ENCODE assay signal across 34 mouse cellular contexts in genomic region chr5:53306864-53307263, GRCm38 (mm10).
"Had no signal": no experiment of that assay in that cellular context is flagged by ENCODE, and none has a peak within 500 bp of the region (broad histone marks: within the 10 kb centered on the region; RNA-seq: fewer than 3 reads in every experiment).

No protein-coding gene starts in this region.

- H3K9me3 ChIP-seq: heart, embryonic 12.5 days; heart, embryonic 13.5 days; heart, embryonic 15.5 days; hindbrain, embryonic 10.5 days; hindbrain, embryonic 12.5 days; hindbrain, embryonic 13.5 days; hindbrain, embryonic 15.5 days; intestine, embryonic 15.5 days; kidney, embryonic 15.5 days had no signal

- DNase-seq: heart, postnatal 10 days; heart, postnatal 14 days; heart, postnatal 36 days; heart, postnatal 4 days; kidney, adult 11 months; kidney, adult 18-20 months; kidney, adult 2 months; kidney, adult 8-10 months; kidney, adult 9 months; kidney, postnatal 10 days; kidney, postnatal 14 days; kidney, postnatal 25 days; kidney, postnatal 36 days; kidney, postnatal 4 days; layer of hippocampus, adult 9-11 months; layer of hippocampus, postnatal 36 days had no signal

- H3K9ac ChIP-seq: heart, embryonic 12.5 days; heart, embryonic 13.5 days; heart, embryonic 15.5 days; hindbrain, embryonic 12.5 days; hindbrain, embryonic 13.5 days; hindbrain, embryonic 14.5 days; hindbrain, embryonic 15.5 days; intestine, embryonic 15.5 days; kidney, embryonic 15.5 days had no signal

- H3K4me3 ChIP-seq: heart, embryonic 12.5 days; heart, embryonic 13.5 days; heart, embryonic 15.5 days; hindbrain, embryonic 10.5 days; hindbrain, embryonic 12.5 days; hindbrain, embryonic 13.5 days; hindbrain, embryonic 15.5 days; intestine, embryonic 15.5 days; kidney, embryonic 15.5 days; layer of hippocampus, adult 2 months; left cerebral cortex, adult 2 months had no signal

- H3K36me3 ChIP-seq: heart, embryonic 12.5 days; heart, embryonic 13.5 days; heart, embryonic 15.5 days; hindbrain, embryonic 10.5 days; hindbrain, embryonic 12.5 days; hindbrain, embryonic 13.5 days; hindbrain, embryonic 15.5 days; intestine, embryonic 15.5 days; kidney, embryonic 15.5 days had no signal

- H3K27ac ChIP-seq: heart, embryonic 13.5 days; heart, embryonic 15.5 days; hindbrain, embryonic 10.5 days; hindbrain, embryonic 12.5 days; hindbrain, embryonic 13.5 days; hindbrain, embryonic 14.5 days; hindbrain, embryonic 15.5 days; hindbrain, postnatal 0 days; intestine, embryonic 15.5 days; kidney, embryonic 15.5 days; kidney, postnatal 0 days; layer of hippocampus, adult 2 months; left cerebral cortex, adult 2 months had no signal

- H3K4me2 ChIP-seq: heart, embryonic 12.5 days; heart, embryonic 13.5 days; heart, embryonic 15.5 days; hindbrain, embryonic 12.5 days; hindbrain, embryonic 13.5 days; hindbrain, embryonic 14.5 days; hindbrain, embryonic 15.5 days; intestine, embryonic 15.5 days; kidney, embryonic 15.5 days had no signal

- H3K4me1 ChIP-seq: heart, embryonic 12.5 days; heart, embryonic 13.5 days; heart, embryonic 15.5 days; hindbrain, embryonic 13.5 days; hindbrain, embryonic 15.5 days; intestine, embryonic 15.5 days; kidney, embryonic 15.5 days had no signal

- H3K27me3 ChIP-seq: heart, embryonic 12.5 days; heart, embryonic 13.5 days; heart, embryonic 15.5 days; hindbrain, embryonic 12.5 days; hindbrain, embryonic 13.5 days; hindbrain, embryonic 15.5 days; intestine, embryonic 15.5 days; kidney, embryonic 15.5 days had no signal

- ATAC-seq: hindbrain, embryonic 16.5 days; hindbrain, postnatal 0 days; inflammation-experienced regulatory T-cells, adult 6 months; intestine, embryonic 15.5 days; intestine, embryonic 16.5 days; intestine, postnatal 0 days had no signal
